Mouse (Mus musculus) limb, embryonic 11.5 days (tissue): ENCODE data around the gene Krr1. TPM values are rescaled to one million over a fixed set of nuclear protein-coding genes. Genes with fewer than 3 reads are reported as not detected.
A peak's percentile ranks its signal among the peaks of the same experiment; 100 is the strongest.
"Not testable (repeated sequence)": the region's sequence is repeated elsewhere in the genome, so short reads cannot be mapped to it uniquely, and the experiment has no call there.

ENCODE experiments used
- ATAC-seq: fragments of 200-750 bp; cut with Nextera tagmentation; 2 replicates; pipeline ENCODE4 v1.8.0; 2017; ENCODE audit warnings: low read depth; ENCODE audit not compliant: insufficient number of reproducible peaks, low FRiP score, low TSS enrichment
- DNase-seq: peaks from one replicate; pipeline ENCODE4 v3.0.0-alpha.2; 2015; ENCODE audit warnings: low spot score
- H3K27ac ChIP-seq: fragments of 300-500 bp; sonication (generic); replicated peaks from 2 replicates; pipeline ENCODE4 v1.5.1; 2014; ENCODE audit warnings: low read depth, mild to moderate bottlenecking, low read length
- H3K27me3 ChIP-seq: fragments of 300-500 bp; sonication (generic); 2 replicates; pipeline ENCODE4 v1.6.1; 2014; ENCODE audit warnings: mild to moderate bottlenecking, low read length, mixed read lengths; ENCODE audit not compliant: control insufficient read depth, insufficient read depth
- H3K36me3 ChIP-seq: fragments of 300-500 bp; sonication (generic); 2 replicates; pipeline ENCODE4 v1.6.1; 2014; ENCODE audit warnings: mild to moderate bottlenecking, low read length, moderate library complexity, mixed read lengths; ENCODE audit not compliant: control insufficient read depth, insufficient read depth
- H3K4me1 ChIP-seq: fragments of 300-500 bp; sonication (generic); 2 replicates; pipeline ENCODE4 v1.6.1; 2014; ENCODE audit warnings: low read length, mixed read lengths; ENCODE audit not compliant: control insufficient read depth, insufficient read depth
- H3K4me2 ChIP-seq: fragments of 300-500 bp; sonication (generic); 2 replicates; pipeline ENCODE4 v1.6.1; 2014; ENCODE audit warnings: low read depth, mild to moderate bottlenecking, moderate library complexity; ENCODE audit not compliant: severe bottlenecking
- H3K4me3 ChIP-seq: fragments of 300-500 bp; sonication (generic); 2 replicates; pipeline ENCODE4 v1.5.1; 2014; ENCODE audit warnings: low read depth, low read length
- H3K9ac ChIP-seq: fragments of 300-500 bp; sonication (generic); 2 replicates; pipeline ENCODE4 v1.6.1; 2014; ENCODE audit warnings: mild to moderate bottlenecking, low read length
- H3K9me3 ChIP-seq: fragments of 300-500 bp; sonication (generic); 2 replicates; pipeline ENCODE4 v1.6.1; 2016; ENCODE audit warnings: low read length; ENCODE audit not compliant: control insufficient read depth
- WGBS: fragments of 180-500 bp; shearing (Covaris S2); extraction: QIAGEN DNeasy Blood & Tissue Kit; methylation state at CpG from one replicate; pipeline ENCODE4 v1.1.7; 2014; 5-methylcytosine and 5-hydroxymethylcytosine counted together
- polyA plus RNA-seq: library from polyadenylated mRNA; unstranded; fragments of >200 nt; fragmentation: Nextera tagmentation; extraction: Ambion mirVana; gene quantifications from 2 replicates; pipeline ENCODE4 v1.2.1, GENCODE M21; 2014

Gene Krr1
- polyA plus RNA-seq, 1 experiment from 2014 or later, result 64.7 TPM

- ATAC-seq (no peak), DNase-seq (peak; percentile 19)
- Histone ChIP-seq H3K27me3 (no peaks in the 10 kb centered on the region), H3K4me2 (no peak overlapping the region), H3K27ac (no peak overlapping the region), H3K9me3 (no peaks in the 10 kb centered on the region), H3K9ac (no peak overlapping the region), H3K4me1 (no peaks in the 10 kb centered on the region), H3K4me3 (no peak overlapping the region), H3K36me3 (no peaks in the 10 kb centered on the region)
- WGBS, result 89% methylated on average over 9 of the region's 9 CpGs
These were observed 29.5 kb downstream of the Krr1 start for GRCm38 (mm10) chr10:112001756-112002520.

GRCm38 (mm10) chr10:112002544-112003215 is 30.2 kb downstream of the Krr1 start, which contains the start of gene Glipr1:
Gene Glipr1 (minus strand): TSS chr10:112002631.
- Histone ChIP-seq H3K9ac (no peak within 1 kb of the TSS), H3K9me3 (no peaks in the 10 kb centered on the region), H3K4me3 (no peak within 1 kb of the TSS), H3K27ac (no peak within 1 kb of the TSS), H3K4me2 (no peak within 1 kb of the TSS), H3K27me3 (no peaks in the 10 kb centered on the region), H3K4me1 (no peaks in the 10 kb centered on the region), H3K36me3 (no peaks in the 10 kb centered on the region)
- DNase-seq (peak; percentile 8), ATAC-seq (no peak)
- WGBS, result 51% methylated on average over 9 of the region's 9 CpGs

GRCm38 (mm10) chr10:112009511-112009910 is 37.0 kb downstream of the Krr1 start:
- not testable (repeated sequence) for H3K4me1 ChIP-seq, H3K27ac ChIP-seq, H3K36me3 ChIP-seq, ATAC-seq, H3K4me2 ChIP-seq, DNase-seq, H3K4me3 ChIP-seq, H3K9ac ChIP-seq, H3K27me3 ChIP-seq, H3K9me3 ChIP-seq
- 83% methylated on average over 1 of the region's 1 CpGs for WGBS

- no peak overlapping the region for H3K4me3 ChIP-seq
These were observed 51.1 kb downstream of the Krr1 start for GRCm38 (mm10) chr10:112023585-112023984.

GRCm38 (mm10) chr10:112028689-112029088 is 56.2 kb downstream of the Krr1 start:
- not testable (repeated sequence) for H3K36me3 ChIP-seq, H3K27ac ChIP-seq, ATAC-seq, DNase-seq, H3K9me3 ChIP-seq, H3K4me1 ChIP-seq, H3K4me2 ChIP-seq, H3K9ac ChIP-seq, H3K27me3 ChIP-seq, H3K4me3 ChIP-seq
- 86% methylated on average over 3 of the region's 3 CpGs for WGBS

More at GRCm38 (mm10) chr10:112023585-112023984, 51.1 kb downstream of the Krr1 start:
- Histone ChIP-seq H3K27me3 (no peaks in the 10 kb centered on the region), H3K4me1 (no peaks in the 10 kb centered on the region), H3K9me3 (no peaks in the 10 kb centered on the region), H3K4me2 (no peak overlapping the region), H3K9ac (no peak overlapping the region), H3K36me3 (no peaks in the 10 kb centered on the region), H3K27ac (no peak overlapping the region)
- DNase-seq (no peak), ATAC-seq (no peak)
- WGBS, result 83% methylated on average over 2 of the region's 2 CpGs

Other genes starting within 250 kb of the Krr1 start
- 1.5 and 1.7 TPM in 2 replicates for gene Glipr1, start 30.0 kb downstream of the Krr1 start, polyA plus RNA-seq
- gene Glipr1l1, start 87.5 kb downstream of the Krr1 start, polyA plus RNA-seq, result not detected in 2 replicates
- not detected in 2 replicates for gene Glipr1l2, start 110.7 kb downstream of the Krr1 start, polyA plus RNA-seq
- not detected in 2 replicates for gene Glipr1l3, start 187.7 kb downstream of the Krr1 start, polyA plus RNA-seq
- 0.55 and 1.2 TPM in 2 replicates for gene Caps2, start 191.0 kb downstream of the Krr1 start, polyA plus RNA-seq